Mouse (Mus musculus): ENCODE measurements around the gene Psma1.

The Psma1 gene

GRCm38 (mm10) chr7:114276005-114276752 is at the start of gene Psma1:
TSS of gene Psma1 (minus strand) at chr7:114276118.
- in situ Hi-C loops (cut with MboI, MseI): loop anchor here (25.0 kb wide), 1 partner anchor 211 kb away; no protein-coding TSS in a partner anchor

DNA sequence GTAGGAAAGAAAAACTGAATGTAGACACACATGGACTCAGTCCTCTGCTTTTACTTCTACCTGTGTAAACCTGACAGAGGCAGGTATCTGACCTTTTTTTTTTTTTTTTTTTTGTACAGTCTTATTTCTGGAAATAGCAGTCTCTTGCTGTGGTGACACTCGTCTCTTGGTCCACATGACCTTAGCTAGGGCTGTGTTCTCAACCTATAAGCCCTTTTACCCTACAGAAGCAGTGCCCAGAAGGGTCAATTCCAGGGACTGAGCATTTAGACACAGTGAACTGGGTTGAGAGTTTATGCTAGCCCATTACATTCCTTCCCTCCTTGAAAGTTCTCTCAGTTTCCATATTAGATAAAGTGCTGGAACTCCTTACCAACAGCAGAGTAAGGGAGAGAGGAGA is 47.6 kb upstream of the Psma1 start:
- in situ Hi-C loops (cut with MboI, MseI): no loop called here

- in situ Hi-C loops (cut with MboI, MseI): no loop called here
Observed at GRCm38 (mm10) chr7:114322531-114323441, 46.9 kb upstream of the Psma1 start.

GRCm38 (mm10) chr7:114321694-114322372 is 45.9 kb upstream of the Psma1 start:
- in situ Hi-C loops (cut with MboI, MseI): no loop called here

DNA sequence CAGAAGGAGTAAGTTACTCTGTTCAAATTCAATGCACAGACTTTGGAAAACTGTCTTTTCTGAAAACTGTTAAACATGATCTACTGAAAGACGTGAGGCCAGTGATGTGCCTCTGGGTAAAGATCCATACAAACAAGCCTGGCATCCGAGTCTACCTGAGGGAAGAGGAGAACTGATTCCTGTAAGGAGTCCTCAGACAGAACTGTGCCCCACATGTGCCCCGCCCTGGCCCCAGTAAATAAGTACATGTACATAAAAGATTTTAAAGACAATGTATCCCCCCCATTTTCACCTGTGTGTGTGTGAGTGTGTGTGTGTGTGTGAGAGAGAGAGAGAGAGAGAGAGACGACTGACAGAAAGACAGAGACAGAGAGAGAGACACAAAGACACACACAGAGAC is 42.0 kb upstream of the Psma1 start:
- in situ Hi-C loops (cut with MboI, MseI): no loop called here

GRCm38 (mm10) chr7:114317389-114317792 is 41.5 kb upstream of the Psma1 start:
- in situ Hi-C loops (cut with MboI, MseI): no loop called here

- in situ Hi-C loops (cut with MboI, MseI): no loop called here
Observed at GRCm38 (mm10) chr7:114316361-114316871, 40.5 kb upstream of the Psma1 start.

DNA sequence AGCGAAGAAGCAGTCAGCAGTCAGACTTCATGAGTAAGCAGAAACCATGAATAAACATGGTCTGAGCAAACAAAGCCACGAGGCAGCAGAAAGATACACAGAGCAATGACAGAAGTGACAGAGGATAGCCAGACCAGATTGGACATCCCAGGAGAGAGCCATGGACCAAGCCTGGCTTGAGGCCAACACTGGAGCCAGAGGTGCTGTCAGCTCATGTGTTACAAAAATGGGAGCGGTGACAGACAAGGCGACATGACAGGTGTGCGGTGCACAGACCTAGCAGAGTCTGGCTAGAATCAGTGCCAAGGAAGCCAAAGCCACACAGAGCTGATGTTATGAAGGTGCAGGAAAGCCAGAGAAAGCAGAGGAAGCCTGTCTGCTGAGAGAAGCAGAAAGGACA is 35.3 kb upstream of the Psma1 start:
- in situ Hi-C loops (cut with MboI, MseI): loop anchor here (5.0 kb wide), 1 partner anchor 41 kb away; no protein-coding TSS in a partner anchor

DNA sequence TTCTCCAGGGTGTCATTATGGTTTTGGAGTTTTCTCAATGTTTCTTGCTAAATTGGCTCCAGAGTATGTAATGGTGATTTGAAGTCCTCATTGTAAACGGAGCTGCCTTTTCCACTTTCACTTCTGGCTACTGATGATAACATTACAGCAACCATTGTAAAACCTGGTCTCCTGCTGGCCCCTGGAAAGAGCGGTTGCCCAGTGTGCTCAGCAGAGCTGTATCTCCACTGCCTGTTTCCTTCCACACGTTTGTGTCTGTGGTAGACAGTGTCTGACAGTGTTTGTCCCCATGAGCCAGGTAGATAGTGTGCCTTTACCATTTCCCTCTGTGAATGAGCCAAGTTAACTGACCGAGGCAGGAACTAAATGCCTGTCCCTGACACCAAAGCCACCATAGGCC is 33.1 kb upstream of the Psma1 start:
- in situ Hi-C loops (cut with MboI, MseI): no loop called here

DNA sequence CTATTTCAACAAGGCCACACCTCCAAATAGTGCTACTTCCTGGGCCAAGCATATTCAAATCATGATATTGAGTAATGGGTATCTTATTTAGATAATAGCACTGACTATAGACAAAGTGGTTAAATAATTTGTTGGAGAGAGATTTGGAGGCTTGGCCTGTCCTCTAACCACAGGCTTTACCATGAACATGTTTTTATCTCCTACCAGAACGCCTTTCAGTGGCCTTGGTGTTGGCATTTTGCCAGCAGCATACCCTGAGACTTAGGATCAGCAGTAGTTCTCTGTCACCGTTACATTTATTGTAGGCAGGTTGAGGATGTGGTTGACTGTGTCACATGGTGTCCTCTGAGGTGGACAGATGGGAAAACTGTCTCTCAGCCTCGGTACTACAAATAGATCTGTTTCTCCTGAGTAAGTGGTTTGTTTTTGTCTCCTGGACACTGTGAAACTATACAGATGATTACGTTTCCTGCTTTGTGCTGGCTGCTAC is 25.4 kb upstream of the Psma1 start:
- in situ Hi-C loops (cut with MboI, MseI): no loop called here

DNA sequence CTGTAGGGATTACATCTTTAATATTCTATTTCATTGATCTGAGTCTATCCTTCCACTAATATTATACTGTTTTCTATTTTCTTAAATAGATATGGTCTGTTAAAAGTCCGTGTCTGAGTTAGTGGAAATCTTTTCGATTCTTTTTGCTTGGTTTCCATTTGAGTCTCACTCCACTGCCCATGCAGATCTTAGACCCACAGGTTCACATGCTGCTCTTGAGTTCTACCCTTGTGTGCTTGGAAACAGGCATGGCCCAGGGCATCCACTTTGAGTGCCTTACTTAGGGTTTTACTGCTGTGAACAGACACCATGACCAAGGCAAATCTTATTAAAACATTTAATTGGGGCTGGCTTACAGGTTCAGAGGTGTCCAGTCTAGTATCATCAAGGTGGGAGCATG is 24.9 kb upstream of the Psma1 start:
- in situ Hi-C loops (cut with MboI, MseI): no loop called here

DNA sequence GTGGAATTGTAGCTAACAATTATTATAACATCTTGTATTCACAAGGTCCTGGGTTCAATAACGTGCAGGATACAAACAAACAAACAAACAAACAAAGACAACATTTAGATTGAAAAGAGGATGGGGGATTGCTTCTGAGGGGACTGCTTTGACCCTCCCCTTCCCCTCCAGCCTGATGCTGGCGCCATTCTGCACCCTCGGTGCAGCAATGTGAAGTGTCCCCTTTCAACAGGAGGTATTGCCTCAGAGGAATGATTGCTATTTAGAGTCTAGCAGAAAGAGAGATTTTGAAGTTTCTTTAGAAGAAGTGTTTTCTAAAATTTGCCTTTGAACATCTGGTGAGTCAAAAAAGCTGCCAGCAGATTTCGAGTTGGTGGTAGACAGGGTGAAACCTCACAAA is 23.3 kb upstream of the Psma1 start:
- in situ Hi-C loops (cut with MboI, MseI): loop anchor here (25.0 kb wide), 1 partner anchor 188 kb away; no protein-coding TSS in a partner anchor

DNA sequence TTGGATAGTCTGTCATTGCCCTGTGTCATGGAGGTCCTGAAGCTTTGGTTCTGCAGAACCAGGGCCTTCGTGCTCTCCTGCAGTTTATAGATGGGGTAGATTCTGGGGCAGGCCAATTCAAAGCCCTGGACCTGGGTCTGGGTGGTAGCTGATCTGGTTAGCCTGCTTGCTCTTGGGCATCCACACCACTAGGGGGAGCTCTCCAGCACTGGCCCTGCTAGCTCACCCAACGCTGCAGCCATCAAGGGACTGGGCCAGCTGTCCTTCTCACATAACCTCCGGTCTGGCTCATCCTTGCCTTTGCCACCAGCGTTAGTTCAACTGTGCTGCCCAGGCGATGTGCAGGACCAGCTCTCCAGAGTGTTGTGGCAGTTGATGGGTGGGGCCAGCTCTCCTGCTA is 18.8 kb upstream of the Psma1 start:
- in situ Hi-C loops (cut with MboI, MseI): loop anchor here (25.0 kb wide), 1 partner anchor 193 kb away; no protein-coding TSS in a partner anchor

DNA sequence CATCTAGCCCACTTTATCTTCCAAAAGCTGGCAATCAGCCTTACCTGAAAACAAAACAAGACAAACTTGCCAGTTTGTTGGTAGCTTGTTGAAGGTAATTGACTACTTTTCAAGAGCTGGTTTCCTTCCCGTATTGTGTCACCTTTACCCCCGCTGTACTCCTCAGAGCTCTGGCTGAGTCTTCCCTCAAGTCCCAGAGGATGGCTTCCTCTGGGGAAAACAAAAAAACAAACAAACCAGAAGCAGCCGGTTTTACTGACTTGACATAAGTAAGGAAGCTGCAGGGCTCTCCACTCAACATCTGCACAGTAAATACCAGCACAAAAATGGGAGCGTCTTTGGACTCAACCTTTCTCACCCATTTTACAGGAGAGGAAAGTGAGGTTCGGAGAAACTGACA is 18.0 kb upstream of the Psma1 start:
- in situ Hi-C loops (cut with MboI, MseI): loop anchor here (25.0 kb wide), 1 partner anchor 193 kb away; no protein-coding TSS in a partner anchor

DNA sequence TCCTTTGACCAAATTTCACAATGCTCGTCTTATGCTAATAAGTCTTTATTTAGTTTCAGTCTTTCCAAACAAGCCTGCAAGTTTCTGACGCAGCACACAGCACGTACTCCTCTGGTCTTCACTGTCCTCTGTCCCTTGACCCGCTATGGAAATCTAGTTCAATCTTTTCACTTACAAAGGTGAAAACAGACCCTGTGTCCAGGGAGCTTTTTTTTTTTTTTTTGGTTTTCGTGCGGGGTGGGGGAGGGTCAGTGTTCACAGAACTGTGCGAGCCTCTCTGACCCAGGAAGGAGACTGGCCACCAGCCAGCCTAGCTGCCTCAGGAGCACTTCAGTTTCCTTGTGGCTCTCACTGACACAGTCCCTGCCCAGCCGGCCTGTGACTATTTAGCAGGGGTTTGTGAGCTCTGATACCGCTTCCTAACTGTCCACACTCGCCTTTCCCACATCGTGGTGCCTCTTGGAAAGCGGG is 16.6 kb upstream of the Psma1 start:
- in situ Hi-C loops (cut with MboI, MseI): loop anchor here (25.0 kb wide), 1 partner anchor 195 kb away; no protein-coding TSS in a partner anchor

DNA sequence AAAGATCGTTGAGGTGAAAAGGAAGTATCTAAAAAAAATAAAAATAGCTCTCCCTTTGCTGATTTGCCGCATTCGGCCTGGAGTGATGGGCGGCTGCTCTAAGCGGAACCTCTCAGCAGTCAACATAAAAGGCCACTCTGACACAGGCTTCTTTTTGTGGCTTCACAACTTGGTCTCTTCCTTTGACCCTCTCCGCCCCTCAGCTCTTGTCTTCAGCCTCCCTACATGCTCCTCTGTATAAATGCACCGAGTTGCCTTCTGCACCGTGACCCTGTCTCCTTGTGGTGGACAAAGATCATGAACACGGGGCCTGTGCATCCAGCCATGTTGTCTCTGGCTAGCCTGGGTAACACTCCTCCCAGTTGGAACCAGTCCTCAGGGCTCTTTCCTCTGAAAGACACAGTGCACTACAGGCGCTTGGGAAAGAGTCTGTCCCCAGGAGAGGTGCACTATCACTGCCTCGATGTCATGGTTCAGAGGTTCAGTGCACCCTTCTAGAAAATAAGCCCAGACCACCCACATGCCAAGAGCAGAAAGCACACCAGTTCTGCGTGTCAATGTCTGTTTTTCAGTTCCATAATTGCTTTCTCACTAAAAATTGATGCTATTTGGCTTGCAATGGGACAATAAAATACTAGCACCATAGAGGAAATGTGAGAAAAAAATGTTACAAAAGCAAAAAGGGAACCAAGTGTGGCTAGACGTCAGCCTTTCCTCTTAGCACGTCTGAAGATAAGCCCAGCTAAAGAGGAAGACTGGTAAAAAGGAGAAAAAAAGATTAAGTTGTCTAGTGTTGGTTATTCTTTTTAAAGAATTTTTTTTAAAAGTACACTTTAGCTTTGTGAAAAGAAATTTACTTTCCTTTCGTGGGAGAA is 15.8 kb upstream of the Psma1 start:
- in situ Hi-C loops (cut with MboI, MseI): loop anchor here (25.0 kb wide), 1 partner anchor 196 kb away; no protein-coding TSS in a partner anchor

DNA sequence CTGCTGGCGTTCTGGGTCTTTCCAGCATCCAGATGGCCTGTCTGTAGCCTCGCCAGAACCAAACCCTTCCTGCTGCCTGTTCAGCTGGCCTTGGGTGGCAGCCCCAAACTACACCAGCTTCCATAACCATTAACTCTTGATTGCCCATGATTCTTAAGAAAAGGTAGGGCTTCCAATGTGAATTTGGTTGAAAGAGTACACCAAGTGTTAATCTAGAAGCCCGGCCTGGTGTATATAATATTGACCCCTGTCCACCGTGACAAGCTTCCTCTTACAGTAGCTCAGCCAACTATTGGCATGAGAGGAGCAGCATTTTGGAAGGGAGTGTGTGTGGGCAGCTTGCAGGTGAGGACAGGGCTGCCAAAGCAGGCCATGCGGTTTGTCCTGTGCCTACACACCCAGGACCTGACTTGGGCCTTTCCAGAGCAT is 14.2 kb upstream of the Psma1 start:
- in situ Hi-C loops (cut with MboI, MseI): loop anchor here (25.0 kb wide), 1 partner anchor 197 kb away; no protein-coding TSS in a partner anchor

GRCm38 (mm10) chr7:114284296-114284910 is 8.5 kb upstream of the Psma1 start:
- in situ Hi-C loops (cut with MboI, MseI): loop anchor here (25.0 kb wide), 1 partner anchor 203 kb away; no protein-coding TSS in a partner anchor

- in situ Hi-C loops (cut with MboI, MseI): loop anchor here (25.0 kb wide), 1 partner anchor 204 kb away; no protein-coding TSS in a partner anchor
Observed at GRCm38 (mm10) chr7:114283006-114283405, 7.1 kb upstream of the Psma1 start.
